Mouse (Mus musculus): ENCODE data around the gene Tmc4. TPM values are rescaled to one million over a fixed set of nuclear protein-coding genes. Genes with fewer than 3 reads are reported as not detected.
"Not testable (repeated sequence)": the region's sequence is repeated elsewhere in the genome, so short reads cannot be mapped to it uniquely, and the experiment has no call there.

The Tmc4 gene
- total and polyA plus RNA-seq, 2 experiments from 2014 or later = 2.0 to 3.5 TPM

- H3K27ac ChIP-seq (ENCODE audit: low read depth, low read length) = no peak overlapping the region
- H3K36me3 ChIP-seq (ENCODE audit: insufficient read depth) = peaks cover 17% of the 10 kb centered on the region
- H3K27me3 ChIP-seq (ENCODE audit: insufficient read depth, low read length) = no peaks in the 10 kb centered on the region
- no peak overlapping the region for H3K9ac ChIP-seq
- DNase-seq (no peak), ATAC-seq (no peak)
- TF ChIP-seq CTCF (IDR thresholded peaks at IDR 0.05; ENCODE audit: low read depth) = no peak
- H3K4me1 ChIP-seq (ENCODE audit: insufficient read depth) = peaks cover 16% of the 10 kb centered on the region
- no peak overlapping the region for H3K4me2 ChIP-seq (ENCODE audit: low read depth)
- H3K9me3 ChIP-seq (ENCODE audit: low read length) = no peaks in the 10 kb centered on the region
- 27% methylated on average over 7 of the region's 7 CpGs for WGBS
- H3K4me3 ChIP-seq (ENCODE audit: low read depth, low read length) = no peak overlapping the region
Observed at GRCm38 (mm10) chr7:3707568-3708413, 30.4 kb upstream of the Tmc4 start.

- TF ChIP-seq CTCF (IDR thresholded peaks at IDR 0.05; ENCODE audit: low read depth) = no peak
- DNase-seq = no peak
- peaks cover 17% of the 10 kb centered on the region for H3K36me3 ChIP-seq (ENCODE audit: insufficient read depth)
- ATAC-seq = no peak
- H3K9ac ChIP-seq = no peak overlapping the region
- H3K4me2 ChIP-seq (ENCODE audit: low read depth) = no peak overlapping the region
- H3K27ac ChIP-seq (ENCODE audit: low read depth, low read length) = no peak overlapping the region
- WGBS = 62% methylated on average over 4 of the region's 4 CpGs
- H3K4me3 ChIP-seq (ENCODE audit: low read depth, low read length) = no peak overlapping the region
- peaks cover 16% of the 10 kb centered on the region for H3K4me1 ChIP-seq (ENCODE audit: insufficient read depth)
- H3K9me3 ChIP-seq (ENCODE audit: low read length) = no peaks in the 10 kb centered on the region
- H3K27me3 ChIP-seq (ENCODE audit: insufficient read depth, low read length) = no peaks in the 10 kb centered on the region
Observed at GRCm38 (mm10) chr7:3707027-3707426, 29.7 kb upstream of the Tmc4 start.

- H3K9me3 ChIP-seq (ENCODE audit: low read length) = no peaks in the 10 kb centered on the region
- ATAC-seq = no peak
- TF ChIP-seq CTCF (IDR thresholded peaks at IDR 0.05; ENCODE audit: low read depth) = no peak
- 36% methylated on average over 11 of the region's 11 CpGs for WGBS
- peak overlapping the region; percentile 70 for H3K4me2 ChIP-seq (ENCODE audit: low read depth)
- H3K27me3 ChIP-seq (ENCODE audit: insufficient read depth, low read length) = no peaks in the 10 kb centered on the region
- H3K4me3 ChIP-seq (ENCODE audit: low read depth, low read length) = peak overlapping the region; percentile 64; the same call in 1 of the 2 replicates
- peaks cover 16% of the 10 kb centered on the region for H3K4me1 ChIP-seq (ENCODE audit: insufficient read depth)
- no peak overlapping the region for H3K27ac ChIP-seq (ENCODE audit: low read depth, low read length)
- peaks cover 21% of the 10 kb centered on the region for H3K36me3 ChIP-seq (ENCODE audit: insufficient read depth)
- H3K9ac ChIP-seq = no peak overlapping the region
- DNase-seq = no peak
Observed at GRCm38 (mm10) chr7:3706343-3706934, 29.1 kb upstream of the Tmc4 start.

- Histone ChIP-seq H3K4me1 (ENCODE audit: insufficient read depth) (peaks cover 16% of the 10 kb centered on the region), H3K27ac (ENCODE audit: low read depth, low read length) (no peak overlapping the region), H3K9ac (peak overlapping the region; percentile 72; the same call in 1 of the 2 replicates), H3K4me2 (ENCODE audit: low read depth) (peak overlapping the region; percentile 70), H3K4me3 (ENCODE audit: low read depth, low read length) (peak overlapping the region; percentile 64), H3K9me3 (ENCODE audit: low read length) (no peaks in the 10 kb centered on the region), H3K27me3 (ENCODE audit: insufficient read depth, low read length) (no peaks in the 10 kb centered on the region), H3K36me3 (ENCODE audit: insufficient read depth) (peaks cover 26% of the 10 kb centered on the region)
- WGBS = 35% methylated on average over 6 of the region's 6 CpGs
- ATAC-seq (no peak), DNase-seq (no peak)
- TF ChIP-seq CTCF (IDR thresholded peaks at IDR 0.05; ENCODE audit: low read depth) = no peak
Observed at GRCm38 (mm10) chr7:3705911-3706310, 28.6 kb upstream of the Tmc4 start.

GRCm38 (mm10) chr7:3705461-3705860 lies 28.1 kb upstream of the Tmc4 start:
- Histone ChIP-seq H3K4me3 (ENCODE audit: low read depth, low read length) (peak overlapping the region; percentile 64), H3K9ac (peak overlapping the region; percentile 72), H3K4me2 (ENCODE audit: low read depth) (peak overlapping the region; percentile 70), H3K4me1 (ENCODE audit: insufficient read depth) (peaks cover 16% of the 10 kb centered on the region), H3K36me3 (ENCODE audit: insufficient read depth) (peaks cover 29% of the 10 kb centered on the region)
- not testable (repeated sequence) for H3K27ac ChIP-seq (ENCODE audit: low read depth, low read length); H3K27me3 ChIP-seq (ENCODE audit: insufficient read depth, low read length); DNase-seq; ATAC-seq; H3K9me3 ChIP-seq (ENCODE audit: low read length)
- WGBS = 9% methylated on average over 6 of the region's 7 CpGs

- under 1% methylated on average over 20 of the region's 20 CpGs for WGBS
- peak overlapping the region; percentile 95 for H3K27ac ChIP-seq (ENCODE audit: low read depth, low read length)
- H3K4me2 ChIP-seq (ENCODE audit: low read depth) = peak overlapping the region; percentile 70
- H3K9me3 ChIP-seq (ENCODE audit: low read length) = no peaks in the 10 kb centered on the region
- TF ChIP-seq CTCF (IDR thresholded peaks at IDR 0.05; ENCODE audit: low read depth) = no peak
- DNase-seq (no peak), ATAC-seq (peak; percentile 71)
- peak overlapping the region; percentile 72 for H3K9ac ChIP-seq
- peak overlapping the region; percentile 64 for H3K4me3 ChIP-seq (ENCODE audit: low read depth, low read length)
- H3K36me3 ChIP-seq (ENCODE audit: insufficient read depth) = peaks cover 36% of the 10 kb centered on the region
- H3K4me1 ChIP-seq (ENCODE audit: insufficient read depth) = peaks cover 16% of the 10 kb centered on the region
- no peaks in the 10 kb centered on the region for H3K27me3 ChIP-seq (ENCODE audit: insufficient read depth, low read length)
Observed at GRCm38 (mm10) chr7:3704475-3704874, 27.1 kb upstream of the Tmc4 start.

GRCm38 (mm10) chr7:3703879-3704441 lies 26.6 kb upstream of the Tmc4 start, which contains the start of gene Rps9:
Gene Rps9, plus strand, starts transcription at chr7:3703993.
- DNase-seq = peak; percentile 99
- Histone ChIP-seq H3K4me2 (ENCODE audit: low read depth) (peak within 1 kb of the TSS; percentile 70), H3K36me3 (ENCODE audit: insufficient read depth) (peaks cover 39% of the 10 kb centered on the region), H3K9me3 (ENCODE audit: low read length) (no peaks in the 10 kb centered on the region), H3K4me3 (ENCODE audit: low read depth, low read length) (peak within 1 kb of the TSS; percentile 64), H3K4me1 (ENCODE audit: insufficient read depth) (peaks cover 16% of the 10 kb centered on the region), H3K27me3 (ENCODE audit: insufficient read depth, low read length) (no peaks in the 10 kb centered on the region), H3K27ac (ENCODE audit: low read depth, low read length) (peak within 1 kb of the TSS; percentile 95), H3K9ac (peak within 1 kb of the TSS; percentile 72)
- TF ChIP-seq CTCF (IDR thresholded peaks at IDR 0.05; ENCODE audit: low read depth) = peak; percentile 49; the same call in 1 of the 2 replicates
- 3% methylated on average over 42 of the region's 42 CpGs for WGBS
- peak; percentile 96 for ATAC-seq

Measured in forebrain, postnatal 0 days (tissue).